Mouse (Mus musculus) limb, embryonic 15.5 days (tissue): ENCODE data around the gene Car7. TPM values are rescaled to one million over a fixed set of nuclear protein-coding genes. Genes with fewer than 3 reads are reported as not detected.
A peak's percentile ranks its signal among the peaks of the same experiment; 100 is the strongest.
"Not testable (repeated sequence)": the region's sequence is repeated elsewhere in the genome, so short reads cannot be mapped to it uniquely, and the experiment has no call there.

Experiments
- ATAC-seq: fragments of 200-750 bp; cut with Nextera tagmentation; 2 replicates; pipeline ENCODE4 v1.8.0; 2017; ENCODE audit warnings: low read depth, moderate TSS enrichment; ENCODE audit not compliant: insufficient number of reproducible peaks, low FRiP score, low TSS enrichment
- H3K27ac ChIP-seq: fragments of 300-500 bp; sonication (generic); 2 replicates; pipeline ENCODE4 v1.5.1; 2015; ENCODE audit warnings: moderate library complexity, mild to moderate bottlenecking, inconsistent platforms
- H3K27me3 ChIP-seq: fragments of 300-500 bp; sonication (generic); 2 replicates; pipeline ENCODE4 v1.6.1; 2015; ENCODE audit warnings: inconsistent platforms
- H3K36me3 ChIP-seq: fragments of 300-500 bp; sonication (generic); 2 replicates; pipeline ENCODE4 v1.6.1; 2015; ENCODE audit warnings: inconsistent platforms
- H3K4me1 ChIP-seq: fragments of 300-500 bp; sonication (generic); 2 replicates; pipeline ENCODE4 v1.6.1; 2015; ENCODE audit warnings: inconsistent platforms
- H3K4me2 ChIP-seq: fragments of 300-500 bp; sonication (generic); 2 replicates; pipeline ENCODE4 v1.6.1; 2015; ENCODE audit warnings: mild to moderate bottlenecking, inconsistent platforms
- H3K4me3 ChIP-seq: fragments of 300-500 bp; sonication (generic); 2 replicates; pipeline ENCODE4 v1.5.1; 2015; ENCODE audit warnings: mild to moderate bottlenecking, inconsistent platforms
- H3K9ac ChIP-seq: fragments of 300-500 bp; sonication (generic); 2 replicates; pipeline ENCODE4 v1.6.1; 2015; ENCODE audit warnings: inconsistent platforms
- H3K9me3 ChIP-seq: fragments of 300-500 bp; sonication (generic); 2 replicates; pipeline ENCODE4 v1.6.1; 2016; ENCODE audit warnings: inconsistent platforms
- WGBS: fragments of 180-500 bp; shearing (Covaris S2); methylation state at CpG from one replicate; pipeline ENCODE4 v1.1.7; 2015; 5-methylcytosine and 5-hydroxymethylcytosine counted together
- polyA plus RNA-seq: library from polyadenylated mRNA; unstranded; fragments of >200 nt; fragmentation: Nextera tagmentation; extraction: Ambion mirVana; gene quantifications from 2 replicates; pipeline ENCODE4 v1.2.1, GENCODE M21; 2015

The Car7 gene
- polyA plus RNA-seq, 1 experiment from 2014 or later, result 1.2 TPM

GRCm38 (mm10) chr8:104570436-104571343 lies 36.2 kb downstream of the Car7 start:
- Histone ChIP-seq H3K4me1 (0 out of 2 replicates have a peak, but pooled peaks cover 6% of the 10 kb centered on the region), H3K9ac (no peak overlapping the region), H3K36me3 (no peaks in the 10 kb centered on the region), H3K27me3 (no peaks in the 10 kb centered on the region), H3K27ac (no peak overlapping the region), H3K4me2 (peak overlapping the region; percentile 84), H3K4me3 (peak overlapping the region; percentile 43), H3K9me3 (no peaks in the 10 kb centered on the region)
- no peak; the same call in 1 of the 2 replicates for ATAC-seq
- 7% methylated on average over 26 of the region's 26 CpGs for WGBS

- no peak overlapping the region for H3K4me3 ChIP-seq
- ATAC-seq, result no peak
- no peaks in the 10 kb centered on the region for H3K9me3 ChIP-seq
- WGBS, result 86% methylated on average over 3 of the region's 3 CpGs
- H3K4me2 ChIP-seq, result no peak overlapping the region
- no peaks in the 10 kb centered on the region for H3K27me3 ChIP-seq
- no peaks in the 10 kb centered on the region for H3K36me3 ChIP-seq
- no peak overlapping the region for H3K9ac ChIP-seq
- no peak overlapping the region for H3K27ac ChIP-seq
- H3K4me1 ChIP-seq, result no peaks in the 10 kb centered on the region
These were observed 42.3 kb downstream of the Car7 start for GRCm38 (mm10) chr8:104576820-104577219.

- H3K9me3 ChIP-seq, H3K4me1 ChIP-seq, ATAC-seq, H3K4me3 ChIP-seq, H3K9ac ChIP-seq, H3K27me3 ChIP-seq, H3K4me2 ChIP-seq, H3K27ac ChIP-seq, H3K36me3 ChIP-seq: not testable (repeated sequence)
- 78% methylated on average over 17 of the region's 17 CpGs for WGBS
These were observed 43.1 kb downstream of the Car7 start for GRCm38 (mm10) chr8:104577606-104578005.

- Histone ChIP-seq H3K27ac (no peak overlapping the region), H3K4me1 (no peaks in the 10 kb centered on the region), H3K4me2 (no peak overlapping the region), H3K36me3 (no peaks in the 10 kb centered on the region), H3K4me3 (no peak overlapping the region), H3K9ac (no peak overlapping the region), H3K27me3 (no peaks in the 10 kb centered on the region), H3K9me3 (no peaks in the 10 kb centered on the region)
- ATAC-seq, result no peak
- 54% methylated on average over 1 of the region's 1 CpGs for WGBS
These were observed 50.0 kb downstream of the Car7 start for GRCm38 (mm10) chr8:104584522-104584921.

- Histone ChIP-seq H3K9me3 (no peaks in the 10 kb centered on the region), H3K4me1 (peaks cover 13% of the 10 kb centered on the region), H3K27ac (no peak overlapping the region), H3K36me3 (peaks cover 17% of the 10 kb centered on the region), H3K9ac (no peak overlapping the region), H3K27me3 (no peaks in the 10 kb centered on the region), H3K4me2 (no peak overlapping the region), H3K4me3 (no peak overlapping the region)
- ATAC-seq, result no peak
- 94% methylated on average over 3 of the region's 3 CpGs for WGBS
These were observed 55.8 kb downstream of the Car7 start for GRCm38 (mm10) chr8:104590284-104590683.

- WGBS, result under 1% methylated on average over 44 of the region's 44 CpGs
- peak within 1 kb of the TSS; percentile 73 for H3K27ac ChIP-seq
These were observed 56.8 kb downstream of the Car7 start, which contains the start of gene Pdp2 for GRCm38 (mm10) chr8:104591133-104591834. Pdp2 (plus strand) TSS chr8:104591451.

GRCm38 (mm10) chr8:104591856-104592255 lies 57.4 kb downstream of the Car7 start:
- 3% methylated on average over 9 of the region's 9 CpGs for WGBS
- no peak for ATAC-seq

More at GRCm38 (mm10) chr8:104591133-104591834, 56.8 kb downstream of the Car7 start, which contains the start of gene Pdp2:
- Histone ChIP-seq H3K9ac (peak within 1 kb of the TSS; percentile 29), H3K9me3 (no peaks in the 10 kb centered on the region), H3K4me3 (peak within 1 kb of the TSS; percentile 56), H3K36me3 (peaks cover 22% of the 10 kb centered on the region), H3K4me1 (peaks cover 13% of the 10 kb centered on the region), H3K4me2 (peak within 1 kb of the TSS; percentile 69), H3K27me3 (no peaks in the 10 kb centered on the region)
- ATAC-seq, result peak; percentile 89

GRCm38 (mm10) chr8:104592566-104592965 lies 58.1 kb downstream of the Car7 start:
- H3K4me1 ChIP-seq, result peaks cover 13% of the 10 kb centered on the region
- peaks cover 24% of the 10 kb centered on the region for H3K36me3 ChIP-seq
- H3K9ac ChIP-seq, result no peak overlapping the region
- ATAC-seq, result no peak
- H3K4me3 ChIP-seq, result no peak overlapping the region
- H3K4me2 ChIP-seq, result 0 out of 2 replicates have a peak overlapping the region, but pooled peaks have one; percentile 69
- no peak overlapping the region for H3K27ac ChIP-seq
- WGBS, result 59% methylated on average over 6 of the region's 6 CpGs
- H3K9me3 ChIP-seq, result no peaks in the 10 kb centered on the region
- no peaks in the 10 kb centered on the region for H3K27me3 ChIP-seq

More at GRCm38 (mm10) chr8:104591856-104592255, 57.4 kb downstream of the Car7 start:
- Histone ChIP-seq H3K9ac (peak overlapping the region; percentile 29), H3K4me1 (peaks cover 13% of the 10 kb centered on the region), H3K4me3 (peak overlapping the region; percentile 56), H3K4me2 (peak overlapping the region; percentile 69), H3K36me3 (peaks cover 24% of the 10 kb centered on the region), H3K27ac (peak overlapping the region; percentile 73), H3K27me3 (no peaks in the 10 kb centered on the region), H3K9me3 (no peaks in the 10 kb centered on the region)

- Histone ChIP-seq H3K36me3 (peaks cover 24% of the 10 kb centered on the region), H3K27me3 (no peaks in the 10 kb centered on the region), H3K4me3 (no peak overlapping the region), H3K9ac (no peak overlapping the region), H3K4me1 (peaks cover 13% of the 10 kb centered on the region), H3K27ac (no peak overlapping the region), H3K9me3 (no peaks in the 10 kb centered on the region), H3K4me2 (no peak overlapping the region)
- no peak for ATAC-seq
- 87% methylated on average over 31 of the region's 31 CpGs for WGBS
These were observed 59.2 kb downstream of the Car7 start for GRCm38 (mm10) chr8:104593536-104594325.

GRCm38 (mm10) chr8:104594611-104595362 lies 60.3 kb downstream of the Car7 start:
- Histone ChIP-seq H3K4me1 (peaks cover 13% of the 10 kb centered on the region), H3K9ac (no peak overlapping the region), H3K36me3 (peaks cover 24% of the 10 kb centered on the region), H3K4me3 (no peak overlapping the region), H3K4me2 (no peak overlapping the region), H3K27me3 (no peaks in the 10 kb centered on the region), H3K9me3 (no peaks in the 10 kb centered on the region), H3K27ac (no peak overlapping the region)
- no peak for ATAC-seq
- 96% methylated on average over 19 of the region's 19 CpGs for WGBS
